Mouse (Mus musculus) lung, embryonic 16.5 days (tissue): ENCODE data around the gene Pitpnb. TPM values are rescaled to one million over a fixed set of nuclear protein-coding genes. Genes with fewer than 3 reads are reported as not detected.

Experiments
- ATAC-seq: fragments of 200-750 bp; cut with Nextera tagmentation; 2 replicates; pipeline ENCODE4 v1.8.0; 2017; ENCODE audit warnings: low read depth, mild to moderate bottlenecking, moderate library complexity
- H3K27ac ChIP-seq: fragments of 300-500 bp; sonication (generic); 2 replicates; pipeline ENCODE4 v1.5.1; 2014; ENCODE audit warnings: mild to moderate bottlenecking, control low read depth, low read length
- H3K27me3 ChIP-seq: fragments of 300-500 bp; sonication (generic); 2 replicates; pipeline ENCODE4 v1.6.1; 2014; ENCODE audit warnings: low read depth, low read length, mixed read lengths; ENCODE audit not compliant: control insufficient read depth, insufficient read depth
- H3K36me3 ChIP-seq: fragments of 300-500 bp; sonication (generic); 2 replicates; pipeline ENCODE4 v1.6.1; 2014; ENCODE audit warnings: low read length; ENCODE audit not compliant: control insufficient read depth, insufficient read depth
- H3K4me1 ChIP-seq: fragments of 300-500 bp; sonication (generic); replicated peaks from 2 replicates; pipeline ENCODE4 v1.6.1; 2014; ENCODE audit warnings: low read length, mixed read lengths; ENCODE audit not compliant: control insufficient read depth, insufficient read depth
- H3K4me2 ChIP-seq: fragments of 300-500 bp; sonication (generic); 2 replicates; pipeline ENCODE4 v1.6.1; 2014; ENCODE audit warnings: low read depth, low read length, control low read depth
- H3K4me3 ChIP-seq: fragments of 300-500 bp; sonication (generic); 2 replicates; pipeline ENCODE4 v1.5.1; 2014; ENCODE audit warnings: mild to moderate bottlenecking, low read length, control low read depth
- H3K9ac ChIP-seq: fragments of 300-500 bp; sonication (generic); 2 replicates; pipeline ENCODE4 v1.6.1; 2014; ENCODE audit warnings: low read length, control low read depth
- H3K9me3 ChIP-seq: fragments of 300-500 bp; sonication (generic); 2 replicates; pipeline ENCODE4 v1.6.1; 2016; ENCODE audit warnings: low read length; ENCODE audit not compliant: control insufficient read depth
- WGBS: fragments of 180-500 bp; shearing (Covaris S2); extraction: QIAGEN DNeasy Blood & Tissue Kit; methylation state at CpG from one replicate; pipeline ENCODE4 v1.1.7; 2014; 5-methylcytosine and 5-hydroxymethylcytosine counted together
- polyA plus RNA-seq: library from polyadenylated mRNA; unstranded; fragments of >200 nt; fragmentation: Nextera tagmentation; extraction: Ambion mirVana; gene quantifications from 2 replicates; pipeline ENCODE4 v1.2.1, GENCODE M21; 2015

Gene Pitpnb
- polyA plus RNA-seq, 1 experiment from 2014 or later: 104 TPM

GRCm38 (mm10) chr5:111329782-111330416, 664 bp upstream of the Pitpnb start:
- Histone ChIP-seq H3K27ac (peak overlapping the region; percentile 65), H3K4me1 (peaks cover 13% of the 10 kb centered on the region), H3K9ac (peak overlapping the region; percentile 65), H3K9me3 (0 out of 2 replicates have a peak, but pooled peaks cover 2% of the 10 kb centered on the region), H3K4me2 (peak overlapping the region; percentile 77), H3K36me3 (peaks cover 8% of the 10 kb centered on the region), H3K27me3 (no peaks in the 10 kb centered on the region), H3K4me3 (peak overlapping the region; percentile 88)
- peak; percentile 26 for ATAC-seq
- WGBS: 12% methylated on average over 10 of the region's 10 CpGs

GRCm38 (mm10) chr5:111331099-111331435, 504 bp downstream of the Pitpnb start:
- Histone ChIP-seq H3K4me3 (peak overlapping the region; percentile 88), H3K9ac (peak overlapping the region; percentile 97), H3K4me1 (peaks cover 13% of the 10 kb centered on the region), H3K36me3 (peaks cover 8% of the 10 kb centered on the region), H3K27ac (peak overlapping the region; percentile 79), H3K9me3 (0 out of 2 replicates have a peak, but pooled peaks cover 2% of the 10 kb centered on the region), H3K4me2 (peak overlapping the region; percentile 66), H3K27me3 (no peaks in the 10 kb centered on the region)
- ATAC-seq: no peak
- under 1% methylated on average over 14 of the region's 14 CpGs for WGBS

- Histone ChIP-seq H3K27ac (no peak overlapping the region), H3K27me3 (no peaks in the 10 kb centered on the region), H3K4me1 (peaks cover 13% of the 10 kb centered on the region), H3K36me3 (peaks cover 23% of the 10 kb centered on the region), H3K4me2 (no peak overlapping the region), H3K4me3 (no peak overlapping the region), H3K9ac (no peak overlapping the region), H3K9me3 (0 out of 2 replicates have a peak, but pooled peaks cover 2% of the 10 kb centered on the region)
- no peak for ATAC-seq
- WGBS: 61% methylated on average over 8 of the region's 8 CpGs
Observed at GRCm38 (mm10) chr5:111335939-111336691, 5.6 kb downstream of the Pitpnb start.

DNA sequence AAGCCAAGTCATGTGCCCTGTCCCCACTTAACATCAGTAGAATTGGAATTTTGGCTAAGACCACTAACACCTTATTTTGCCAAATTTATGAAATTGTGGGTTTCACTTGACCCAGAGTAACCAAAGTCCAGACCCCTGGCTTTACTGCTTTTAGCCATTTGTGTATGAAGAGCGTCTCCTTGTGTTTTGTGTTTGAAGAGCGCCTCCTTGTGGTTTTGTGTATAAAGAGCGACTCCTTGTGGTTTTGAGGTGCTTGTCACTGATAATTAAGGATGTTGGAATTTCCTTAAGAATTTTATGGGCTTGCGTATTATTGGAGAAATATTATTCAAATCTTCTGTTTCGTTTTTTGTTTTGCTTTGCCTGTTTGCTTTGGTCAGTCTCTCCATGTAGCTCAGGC, 11.0 kb downstream of the Pitpnb start:
- Histone ChIP-seq H3K9me3 (no peaks in the 10 kb centered on the region), H3K4me3 (no peak overlapping the region), H3K4me1 (no peaks in the 10 kb centered on the region), H3K27ac (no peak overlapping the region), H3K9ac (no peak overlapping the region), H3K36me3 (peaks cover 21% of the 10 kb centered on the region), H3K27me3 (no peaks in the 10 kb centered on the region), H3K4me2 (no peak overlapping the region)
- ATAC-seq: no peak
- 42% methylated on average over 5 of the region's 5 CpGs for WGBS

GRCm38 (mm10) chr5:111344721-111345400, 14.3 kb downstream of the Pitpnb start:
- no peaks in the 10 kb centered on the region for H3K4me1 ChIP-seq
- H3K27me3 ChIP-seq: no peaks in the 10 kb centered on the region
- 80% methylated on average over 2 of the region's 2 CpGs for WGBS
- H3K4me3 ChIP-seq: no peak overlapping the region
- no peaks in the 10 kb centered on the region for H3K9me3 ChIP-seq
- ATAC-seq: no peak
- H3K4me2 ChIP-seq: no peak overlapping the region
- no peak overlapping the region for H3K27ac ChIP-seq
- H3K36me3 ChIP-seq: peaks cover 32% of the 10 kb centered on the region
- H3K9ac ChIP-seq: no peak overlapping the region

- Histone ChIP-seq H3K4me1 (no peaks in the 10 kb centered on the region), H3K4me2 (no peak overlapping the region), H3K27me3 (no peaks in the 10 kb centered on the region), H3K9me3 (no peaks in the 10 kb centered on the region), H3K27ac (no peak overlapping the region), H3K9ac (no peak overlapping the region), H3K36me3 (peaks cover 35% of the 10 kb centered on the region), H3K4me3 (no peak overlapping the region)
- 77% methylated on average over 12 of the region's 12 CpGs for WGBS
- ATAC-seq: peak; percentile 52; the same call in 1 of the 2 replicates
Observed at GRCm38 (mm10) chr5:111356811-111357617, 26.5 kb downstream of the Pitpnb start.

DNA sequence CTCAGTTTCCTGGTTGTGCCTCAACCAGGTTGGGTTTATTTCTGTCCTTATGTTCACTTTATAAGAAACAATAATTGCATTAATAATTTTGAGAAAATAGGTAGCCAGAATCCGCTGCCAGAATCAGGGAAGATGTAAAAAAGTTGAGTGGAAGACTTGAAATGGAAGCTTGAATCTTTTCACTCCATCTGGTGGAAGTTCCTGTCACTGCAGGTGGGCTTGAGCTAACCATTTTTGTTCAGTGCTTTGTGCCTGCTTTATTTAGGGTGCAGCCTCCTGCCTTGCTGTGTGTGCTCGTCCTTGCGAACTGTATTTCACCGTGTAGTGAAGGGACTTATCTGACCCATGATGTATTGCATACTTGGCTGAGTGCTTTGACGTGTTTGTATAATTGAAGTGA, 30.0 kb downstream of the Pitpnb start:
- Histone ChIP-seq H3K27ac (no peak overlapping the region), H3K9ac (no peak overlapping the region), H3K9me3 (no peaks in the 10 kb centered on the region), H3K4me2 (no peak overlapping the region), H3K4me1 (no peaks in the 10 kb centered on the region), H3K27me3 (no peaks in the 10 kb centered on the region), H3K4me3 (no peak overlapping the region), H3K36me3 (peaks cover 35% of the 10 kb centered on the region)
- 58% methylated on average over 5 of the region's 5 CpGs for WGBS
- no peak for ATAC-seq

GRCm38 (mm10) chr5:111361058-111361457, 30.5 kb downstream of the Pitpnb start:
- H3K36me3 ChIP-seq: peaks cover 35% of the 10 kb centered on the region

More at GRCm38 (mm10) chr5:111361058-111361457, 30.5 kb downstream of the Pitpnb start:
- Histone ChIP-seq H3K4me2 (no peak overlapping the region), H3K4me3 (no peak overlapping the region), H3K9me3 (no peaks in the 10 kb centered on the region), H3K9ac (no peak overlapping the region), H3K4me1 (no peaks in the 10 kb centered on the region), H3K27me3 (no peaks in the 10 kb centered on the region), H3K27ac (no peak overlapping the region)
- no peak for ATAC-seq
- 67% methylated on average over 8 of the region's 8 CpGs for WGBS
